In genomic region chr19:41248968-41249367, GRCm38 (mm10) we compare ENCODE assay signal across 18 mouse cellular contexts. TPM values are rescaled to one million over a fixed set of nuclear protein-coding genes. Genes with fewer than 3 reads are reported as not detected.
DNase-seq lines count a peak whose midpoint lies in the region; ATAC-seq and TF ChIP-seq lines count a peak whose summit lies in the region.
"Had no signal": no experiment of that assay in that cellular context is flagged by ENCODE, and none has a peak within 500 bp of the region (broad histone marks: within the 10 kb centered on the region; RNA-seq: fewer than 3 reads in every experiment).

No protein-coding gene starts in this region.

- H3K27ac ChIP-seq in heart, embryonic 12.5 days (ENCODE audit: poor library complexity, severe bottlenecking): peak overlapping the region; percentile 75
- no peak overlapping the region for H3K27ac ChIP-seq in stomach, postnatal 0 days (replicated peaks)
- H3K27ac ChIP-seq in forebrain, embryonic 12.5 days: no peak overlapping the region
- H3K27ac ChIP-seq: embryonic facial prominence, embryonic 15.5 days; hindbrain, embryonic 12.5 days; intestine, embryonic 15.5 days; liver, embryonic 15.5 days; midbrain, embryonic 10.5 days had no signal

- no peak overlapping the region for H3K4me3 ChIP-seq in heart, embryonic 12.5 days
- no peak overlapping the region for H3K4me3 ChIP-seq in stomach, postnatal 0 days (ENCODE audit: low read depth, low read length)
- no peak overlapping the region for H3K4me3 ChIP-seq in forebrain, embryonic 12.5 days (replicated peaks)
- H3K4me3 ChIP-seq: embryonic facial prominence, embryonic 15.5 days; hindbrain, embryonic 12.5 days; intestine, embryonic 15.5 days; liver, embryonic 15.5 days; midbrain, embryonic 10.5 days had no signal

- H3K4me1 ChIP-seq in heart, embryonic 12.5 days (replicated peaks): peaks cover 32% of the 10 kb centered on the region
- H3K4me1 ChIP-seq in stomach, postnatal 0 days (replicated peaks; ENCODE audit: control insufficient read depth, insufficient read depth): no peaks in the 10 kb centered on the region
- H3K4me1 ChIP-seq in forebrain, embryonic 12.5 days: no peaks in the 10 kb centered on the region
- H3K4me1 ChIP-seq: embryonic facial prominence, embryonic 15.5 days; hindbrain, embryonic 12.5 days; intestine, embryonic 15.5 days; liver, embryonic 15.5 days; midbrain, embryonic 10.5 days had no signal

- peaks cover 29% of the 10 kb centered on the region for H3K36me3 ChIP-seq in heart, embryonic 12.5 days
- peaks cover 9% of the 10 kb centered on the region for H3K36me3 ChIP-seq in stomach, postnatal 0 days (ENCODE audit: control insufficient read depth, insufficient read depth, low read length)
- H3K36me3 ChIP-seq in forebrain, embryonic 12.5 days (replicated peaks): peaks cover 14% of the 10 kb centered on the region

- no peak overlapping the region for H3K4me2 ChIP-seq in heart, embryonic 12.5 days
- no peak overlapping the region for H3K4me2 ChIP-seq in stomach, postnatal 0 days (replicated peaks; ENCODE audit: low read depth)
- no peak overlapping the region for H3K4me2 ChIP-seq in forebrain, embryonic 12.5 days
- H3K4me2 ChIP-seq: embryonic facial prominence, embryonic 15.5 days; hindbrain, embryonic 12.5 days; intestine, embryonic 15.5 days; liver, embryonic 15.5 days had no signal

- 15% methylated on average over 4 of the region's 4 CpGs for WGBS in heart, embryonic 12.5 days
- 36% methylated on average over 4 of the region's 4 CpGs for WGBS in stomach, postnatal 0 days
- 78% methylated on average over 4 of the region's 4 CpGs for WGBS in forebrain, embryonic 12.5 days

- TF ChIP-seq EP300 in stomach, postnatal 0 days (optimal IDR thresholded peaks at IDR 0.05): no peak

- ATAC-seq in heart, embryonic 12.5 days (ENCODE audit: insufficient number of reproducible peaks, low FRiP score): peak; percentile 61; the same call in 1 of the 2 replicates
- ATAC-seq in stomach, postnatal 0 days (ENCODE audit: low FRiP score, low TSS enrichment): 0 out of 2 replicates have a peak, but pooled peaks have one; percentile 38
- no peak for ATAC-seq in forebrain, embryonic 12.5 days (ENCODE audit: low FRiP score)
- ATAC-seq: forebrain, embryonic 16.5 days; intestine, embryonic 15.5 days had no signal

- DNase-seq in heart, adult 8-10 months (ENCODE audit: low spot score): no peak
- DNase-seq in kidney, postnatal 10 days: peak; percentile 52
- no peak for DNase-seq in kidney, adult 11 months
- peak; percentile 40 to 52 for DNase-seq in kidney, postnatal 4 days
- DNase-seq in stomach, postnatal 0 days (ENCODE audit: low spot score): no peak
- DNase-seq in urinary bladder, adult 2 months (ENCODE audit: low spot score): no peak
- DNase-seq: B cell, adult 2 months; cerebellum, postnatal 36 days; gastrocnemius, postnatal 10 days; right cerebral cortex, adult 18-20 months had no signal

- no peaks in the 10 kb centered on the region for H3K27me3 ChIP-seq in heart, embryonic 12.5 days (replicated peaks)
- H3K27me3 ChIP-seq in stomach, postnatal 0 days (ENCODE audit: control insufficient read depth, insufficient read depth, low read length): no peaks in the 10 kb centered on the region
- H3K27me3 ChIP-seq in forebrain, embryonic 12.5 days: no peaks in the 10 kb centered on the region
- H3K27me3 ChIP-seq: embryonic facial prominence, embryonic 15.5 days; hindbrain, embryonic 12.5 days; intestine, embryonic 15.5 days; liver, embryonic 15.5 days had no signal

- no peak overlapping the region for H3K9ac ChIP-seq in heart, embryonic 12.5 days
- no peak overlapping the region for H3K9ac ChIP-seq in stomach, postnatal 0 days (ENCODE audit: low read length)
- H3K9ac ChIP-seq in forebrain, embryonic 12.5 days: no peak overlapping the region
- H3K9ac ChIP-seq: embryonic facial prominence, embryonic 15.5 days; hindbrain, embryonic 12.5 days; intestine, embryonic 15.5 days; liver, embryonic 15.5 days had no signal

- H3K9me3 ChIP-seq in heart, embryonic 12.5 days (replicated peaks): no peaks in the 10 kb centered on the region
- H3K9me3 ChIP-seq in stomach, postnatal 0 days (ENCODE audit: control insufficient read depth, low read length): no peaks in the 10 kb centered on the region
- H3K9me3 ChIP-seq in forebrain, embryonic 12.5 days: no peaks in the 10 kb centered on the region
- H3K9me3 ChIP-seq: embryonic facial prominence, embryonic 15.5 days; hindbrain, embryonic 12.5 days; intestine, embryonic 15.5 days; liver, embryonic 15.5 days; midbrain, embryonic 10.5 days had no signal

- TF ChIP-seq CTCF in stomach, postnatal 0 days (IDR thresholded peaks at IDR 0.05; ENCODE audit: low read depth): no peak

RNA-seq across cellular contexts. Expression of gene Tm9sf3, which starts 14.8 kb away (rescaled TPM):
- polyA plus RNA-seq in heart, embryonic 12.5 days (2016; fragmentation: Nextera tagmentation; extraction: Ambion mirVana): 140 and 142 TPM in 2 replicates
- 10 to 100 TPM; 65.2 to 73.0 (median 67.7) TPM for total RNA-seq in heart, adult 8-10 months (2022)
- polyA plus RNA-seq in stomach, postnatal 0 days (2015; fragmentation: Nextera tagmentation; extraction: Ambion mirVana): 138 and 143 TPM in 2 replicates
- 107 and 119 TPM in 2 replicates for polyA plus RNA-seq in forebrain, embryonic 12.5 days (2016; fragmentation: Nextera tagmentation; extraction: Ambion mirVana)
- polyA plus RNA-seq in urinary bladder, adult 2 months (2012; rRNA removed): 130 and 138 TPM in 2 replicates

RNA-seq across cellular contexts. Expression of gene Tll2, which starts 42.3 kb away (rescaled TPM):
- 0.05 TPM in 1 of 2 replicates, not detected in the other for polyA plus RNA-seq in heart, embryonic 12.5 days (2016; fragmentation: Nextera tagmentation; extraction: Ambion mirVana)
- total RNA-seq in heart, adult 8-10 months (2022): 1 to 10 TPM in 1 of 4 experiments, under 1 TPM in 3; 0.12 to 1.0 (median 0.46) TPM
- 0.06 and 0.27 TPM in 2 replicates for polyA plus RNA-seq in stomach, postnatal 0 days (2015; fragmentation: Nextera tagmentation; extraction: Ambion mirVana)
- 0.83 and 0.86 TPM in 2 replicates for polyA plus RNA-seq in forebrain, embryonic 12.5 days (2016; fragmentation: Nextera tagmentation; extraction: Ambion mirVana)
- polyA plus RNA-seq in urinary bladder, adult 2 months (2012; rRNA removed): 0.09 and 0.18 TPM in 2 replicates
- polyA plus RNA-seq: liver, embryonic 15.5 days had no signal

Comparison
In these comparisons a context has a peak if more than half of its experiments do, and no peak if none do; other contexts are left out.
1. DNase-seq: peak in kidney, postnatal 10 days (single experiment) and kidney, postnatal 4 days (2 of 2); none in heart, adult 8-10 months (single experiment), kidney, adult 11 months (single experiment), stomach, postnatal 0 days (single experiment) and urinary bladder, adult 2 months (single experiment).